Mouse (Mus musculus) lung, embryonic 14.5 days (tissue): ENCODE measurements at regions not wholly inside any gene's neighbourhood (a gene's known extent, or its start where the extent isn't known, plus 50 kb on each side); places are given as distances from the start of the nearest gene placed in this dataset.

ENCODE experiments used
- ATAC-seq: fragments of 200-750 bp; cut with Nextera tagmentation; 2 replicates; pipeline ENCODE4 v1.8.0; 2017; ENCODE audit warnings: mild to moderate bottlenecking, moderate TSS enrichment, moderate library complexity; ENCODE audit not compliant: insufficient read depth
- DNase-seq: peaks from one replicate; pipeline ENCODE4 v3.0.0-alpha.2; 2015
- H3K27ac ChIP-seq: fragments of 300-500 bp; sonication (generic); 2 replicates; pipeline ENCODE4 v1.5.1; 2014; ENCODE audit warnings: low read depth, mild to moderate bottlenecking, moderate library complexity
- H3K27me3 ChIP-seq: fragments of 300-500 bp; sonication (generic); 2 replicates; pipeline ENCODE4 v1.6.1; 2014; ENCODE audit warnings: low read length, control low read depth; ENCODE audit not compliant: insufficient read depth
- H3K36me3 ChIP-seq: fragments of 300-500 bp; sonication (generic); 2 replicates; pipeline ENCODE4 v1.6.1; 2014; ENCODE audit warnings: control low read depth; ENCODE audit not compliant: insufficient read depth
- H3K4me1 ChIP-seq: fragments of 300-500 bp; sonication (generic); 2 replicates; pipeline ENCODE4 v1.6.1; 2014; ENCODE audit warnings: antibody characterized with exemption, control low read depth; ENCODE audit not compliant: insufficient read depth
- H3K4me2 ChIP-seq: fragments of 300-500 bp; sonication (generic); 2 replicates; pipeline ENCODE4 v1.6.1; 2014; ENCODE audit warnings: mild to moderate bottlenecking
- H3K4me3 ChIP-seq: fragments of 300-500 bp; sonication (generic); 2 replicates; pipeline ENCODE4 v1.5.1; 2014; ENCODE audit warnings: low read depth, low read length
- H3K9ac ChIP-seq: fragments of 300-500 bp; sonication (generic); 2 replicates; pipeline ENCODE4 v1.6.1; 2014
- H3K9me3 ChIP-seq: fragments of 300-500 bp; sonication (generic); 2 replicates; pipeline ENCODE4 v1.6.1; 2016; ENCODE audit warnings: low read depth, low read length, control low read depth
- CTCF ChIP-seq: IDR thresholded peaks from 2 replicates; pipeline ENCODE4 v1.5.1; 2016; ENCODE audit warnings: antibody characterized with exemption, low read depth
- WGBS: fragments of 180-500 bp; shearing (Covaris S2); extraction: QIAGEN DNeasy Blood & Tissue Kit; methylation state at CpG from one replicate; pipeline ENCODE4 v1.1.7; 2014; 5-methylcytosine and 5-hydroxymethylcytosine counted together

GRCm38 (mm10) chr9:117813216-117813615 lies 183.5 kb upstream of the Rbms3 start:
- no peak for ATAC-seq
- no peaks in the 10 kb centered on the region for H3K9me3 ChIP-seq
- no peaks in the 10 kb centered on the region for H3K27me3 ChIP-seq
- TF ChIP-seq CTCF = no peak
- 55% methylated on average over 9 of the region's 9 CpGs for WGBS
- H3K4me2 ChIP-seq = no peak overlapping the region
- no peak overlapping the region for H3K4me3 ChIP-seq
- peak; percentile 71 for DNase-seq
- no peaks in the 10 kb centered on the region for H3K4me1 ChIP-seq
- H3K9ac ChIP-seq = no peak overlapping the region
- no peak overlapping the region for H3K27ac ChIP-seq
- H3K36me3 ChIP-seq = no peaks in the 10 kb centered on the region

DNA sequence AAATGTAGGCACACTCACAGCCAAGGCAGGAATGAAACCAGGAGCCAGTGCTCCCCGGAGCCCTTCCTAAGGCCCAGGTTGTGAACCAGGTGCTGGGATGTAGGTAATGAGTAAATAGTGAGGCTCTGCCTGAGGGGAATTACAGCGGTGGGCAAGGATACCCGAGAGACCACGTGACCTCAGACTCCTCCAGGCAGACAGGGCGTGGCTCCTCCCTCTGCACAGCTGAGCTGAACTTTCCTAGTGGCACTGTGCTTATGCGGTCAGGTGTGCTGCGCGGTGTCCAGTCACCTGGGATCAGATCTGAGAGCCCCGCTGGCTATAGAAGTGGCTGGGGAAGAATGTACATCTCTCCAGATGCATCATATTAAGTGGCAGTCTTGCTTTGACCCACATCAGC lies 176.1 kb upstream of the Rbms3 start:
- ATAC-seq (no peak), DNase-seq (no peak)
- Histone ChIP-seq H3K9ac (no peak overlapping the region), H3K27me3 (no peaks in the 10 kb centered on the region), H3K9me3 (no peaks in the 10 kb centered on the region), H3K27ac (no peak overlapping the region), H3K4me3 (no peak overlapping the region), H3K4me2 (no peak overlapping the region), H3K4me1 (no peaks in the 10 kb centered on the region), H3K36me3 (no peaks in the 10 kb centered on the region)
- 59% methylated on average over 9 of the region's 9 CpGs for WGBS
- TF ChIP-seq CTCF = no peak

- no peak overlapping the region for H3K9ac ChIP-seq
- H3K4me3 ChIP-seq = no peak overlapping the region
- peak; percentile 35; the same call in 1 of the 2 replicates for ATAC-seq
- H3K4me1 ChIP-seq = no peaks in the 10 kb centered on the region
- no peaks in the 10 kb centered on the region for H3K36me3 ChIP-seq
- DNase-seq = no peak
- no peak overlapping the region for H3K27ac ChIP-seq
- no peak for TF ChIP-seq CTCF
- 45% methylated on average over 5 of the region's 5 CpGs for WGBS
- no peaks in the 10 kb centered on the region for H3K27me3 ChIP-seq
- no peak overlapping the region for H3K4me2 ChIP-seq
- no peaks in the 10 kb centered on the region for H3K9me3 ChIP-seq
These were observed 154.5 kb upstream of the Rbms3 start for GRCm38 (mm10) chr9:117784186-117784591.

- WGBS = 81% methylated on average over 6 of the region's 6 CpGs
- no peaks in the 10 kb centered on the region for H3K27me3 ChIP-seq
- ATAC-seq (no peak), DNase-seq (no peak)
- H3K36me3 ChIP-seq = no peaks in the 10 kb centered on the region
- TF ChIP-seq CTCF = no peak
- H3K4me3 ChIP-seq = no peak overlapping the region
- no peaks in the 10 kb centered on the region for H3K4me1 ChIP-seq
- H3K27ac ChIP-seq = no peak overlapping the region
- no peak overlapping the region for H3K4me2 ChIP-seq
- no peak overlapping the region for H3K9ac ChIP-seq
- H3K9me3 ChIP-seq = no peaks in the 10 kb centered on the region
These were observed 124.9 kb upstream of the Rbms3 start for GRCm38 (mm10) chr9:117754651-117755050.

- no peak overlapping the region for H3K9ac ChIP-seq
- H3K4me3 ChIP-seq = no peak overlapping the region
- no peaks in the 10 kb centered on the region for H3K4me1 ChIP-seq
- no peaks in the 10 kb centered on the region for H3K27me3 ChIP-seq
- ATAC-seq (no peak), DNase-seq (no peak)
- TF ChIP-seq CTCF = no peak
- 68% methylated on average over 3 of the region's 3 CpGs for WGBS
- H3K9me3 ChIP-seq = no peaks in the 10 kb centered on the region
- no peak overlapping the region for H3K4me2 ChIP-seq
- no peaks in the 10 kb centered on the region for H3K36me3 ChIP-seq
- no peak overlapping the region for H3K27ac ChIP-seq
These were observed 123.8 kb upstream of the Rbms3 start for GRCm38 (mm10) chr9:117753466-117753865.

GRCm38 (mm10) chr9:117744906-117745305 lies 115.2 kb upstream of the Rbms3 start:
- Histone ChIP-seq H3K4me3 (no peak overlapping the region), H3K4me1 (no peaks in the 10 kb centered on the region), H3K36me3 (no peaks in the 10 kb centered on the region), H3K4me2 (no peak overlapping the region), H3K9ac (no peak overlapping the region), H3K27me3 (no peaks in the 10 kb centered on the region), H3K9me3 (no peaks in the 10 kb centered on the region), H3K27ac (no peak overlapping the region)
- 90% methylated on average over 8 of the region's 8 CpGs for WGBS
- no peak for TF ChIP-seq CTCF
- no peak for ATAC-seq
- no peak for DNase-seq

- Histone ChIP-seq H3K27me3 (no peaks in the 10 kb centered on the region), H3K27ac (no peak overlapping the region), H3K9me3 (peaks cover 2% of the 10 kb centered on the region; the same call in 1 of the 2 replicates), H3K36me3 (no peaks in the 10 kb centered on the region), H3K9ac (no peak overlapping the region), H3K4me2 (no peak overlapping the region), H3K4me1 (no peaks in the 10 kb centered on the region), H3K4me3 (no peak overlapping the region)
- no peak for ATAC-seq
- TF ChIP-seq CTCF = no peak
- DNase-seq = no peak
- 91% methylated on average over 6 of the region's 6 CpGs for WGBS
These were observed 99.7 kb upstream of the Rbms3 start for GRCm38 (mm10) chr9:117729366-117729765.

GRCm38 (mm10) chr9:117720161-117720598 lies 90.5 kb upstream of the Rbms3 start:
- Histone ChIP-seq H3K9ac (no peak overlapping the region), H3K4me1 (peaks cover 8% of the 10 kb centered on the region; the same call in 1 of the 2 replicates), H3K4me3 (no peak overlapping the region), H3K27me3 (no peaks in the 10 kb centered on the region), H3K36me3 (no peaks in the 10 kb centered on the region), H3K4me2 (peak overlapping the region; percentile 15; the same call in 1 of the 2 replicates), H3K27ac (peak overlapping the region; percentile 68), H3K9me3 (no peaks in the 10 kb centered on the region)
- WGBS = 32% methylated on average over 7 of the region's 7 CpGs
- no peak for TF ChIP-seq CTCF
- peak; percentile 94 for ATAC-seq
- peak; percentile 83 for DNase-seq
